Mouse (Mus musculus): ENCODE data around the gene Apol8.

GRCm38 (mm10) chr15:77757586-77758226, 903 bp upstream of the Apol8 start:
- TF ChIP-seq CTCF (IDR thresholded peaks at IDR 0.05; ENCODE audit: borderline replicate concordance, insufficient read depth, low read length) = no peak
- no peak for TF ChIP-seq POLR2A (IDR thresholded peaks at IDR 0.05; ENCODE audit: low read depth, low read length)

All from embryonic fibroblast, embryonic 13.5 days (primary cell).